Mouse (Mus musculus): ENCODE results near the gene Cdk17.

The Cdk17 gene

GRCm38 (mm10) chr10:93215051-93215763, 54.5 kb downstream of the Cdk17 start:
- ATAC-seq (ENCODE audit: insufficient number of reproducible peaks, low FRiP score, low TSS enrichment): peak; percentile 89

GRCm38 (mm10) chr10:93225751-93226150, 65.1 kb downstream of the Cdk17 start:
- no peak for ATAC-seq (ENCODE audit: insufficient number of reproducible peaks, low FRiP score, low TSS enrichment)

- no peak for ATAC-seq (ENCODE audit: insufficient number of reproducible peaks, low FRiP score, low TSS enrichment)
Measured at GRCm38 (mm10) chr10:93227921-93228320, 67.2 kb downstream of the Cdk17 start.

GRCm38 (mm10) chr10:93228401-93229007, 67.8 kb downstream of the Cdk17 start:
- ATAC-seq (ENCODE audit: insufficient number of reproducible peaks, low FRiP score, low TSS enrichment): no peak

GRCm38 (mm10) chr10:93231490-93231889, 70.8 kb downstream of the Cdk17 start:
- no peak for ATAC-seq (ENCODE audit: insufficient number of reproducible peaks, low FRiP score, low TSS enrichment)

GRCm38 (mm10) chr10:93231893-93232292, 71.2 kb downstream of the Cdk17 start:
- no peak for ATAC-seq (ENCODE audit: insufficient number of reproducible peaks, low FRiP score, low TSS enrichment)

- no peak for ATAC-seq (ENCODE audit: insufficient number of reproducible peaks, low FRiP score, low TSS enrichment)
Measured at GRCm38 (mm10) chr10:93233665-93234194, 73.1 kb downstream of the Cdk17 start.

- no peak for ATAC-seq (ENCODE audit: insufficient number of reproducible peaks, low FRiP score, low TSS enrichment)
Measured at GRCm38 (mm10) chr10:93234692-93235091, 74.0 kb downstream of the Cdk17 start.

- ATAC-seq (ENCODE audit: insufficient number of reproducible peaks, low FRiP score, low TSS enrichment): no peak
Measured at GRCm38 (mm10) chr10:93239201-93239806, 78.6 kb downstream of the Cdk17 start.

GRCm38 (mm10) chr10:93242208-93242607, 81.5 kb downstream of the Cdk17 start:
- no peak for ATAC-seq (ENCODE audit: insufficient number of reproducible peaks, low FRiP score, low TSS enrichment)

- ATAC-seq (ENCODE audit: insufficient number of reproducible peaks, low FRiP score, low TSS enrichment): no peak
Measured at GRCm38 (mm10) chr10:93242861-93243260, 82.2 kb downstream of the Cdk17 start.

GRCm38 (mm10) chr10:93244209-93244705, 83.6 kb downstream of the Cdk17 start:
- no peak for ATAC-seq (ENCODE audit: insufficient number of reproducible peaks, low FRiP score, low TSS enrichment)

GRCm38 (mm10) chr10:93246185-93246920, 85.7 kb downstream of the Cdk17 start:
- no peak for ATAC-seq (ENCODE audit: insufficient number of reproducible peaks, low FRiP score, low TSS enrichment)

- ATAC-seq (ENCODE audit: insufficient number of reproducible peaks, low FRiP score, low TSS enrichment): no peak
Measured at GRCm38 (mm10) chr10:93247422-93247821, 86.7 kb downstream of the Cdk17 start.

- ATAC-seq (ENCODE audit: insufficient number of reproducible peaks, low FRiP score, low TSS enrichment): no peak
Measured at GRCm38 (mm10) chr10:93247902-93248301, 87.2 kb downstream of the Cdk17 start.

GRCm38 (mm10) chr10:93248416-93248815, 87.7 kb downstream of the Cdk17 start:
- no peak for ATAC-seq (ENCODE audit: insufficient number of reproducible peaks, low FRiP score, low TSS enrichment)

- ATAC-seq (ENCODE audit: insufficient number of reproducible peaks, low FRiP score, low TSS enrichment): no peak
Measured at GRCm38 (mm10) chr10:93249901-93250300, 89.2 kb downstream of the Cdk17 start.

GRCm38 (mm10) chr10:93250436-93251317, 90.0 kb downstream of the Cdk17 start:
- no peak for ATAC-seq (ENCODE audit: insufficient number of reproducible peaks, low FRiP score, low TSS enrichment)

- no peak for ATAC-seq (ENCODE audit: insufficient number of reproducible peaks, low FRiP score, low TSS enrichment)
Measured at GRCm38 (mm10) chr10:93251426-93251825, 90.8 kb downstream of the Cdk17 start.

- no peak for ATAC-seq (ENCODE audit: insufficient number of reproducible peaks, low FRiP score, low TSS enrichment)
Measured at GRCm38 (mm10) chr10:93252661-93253060, 92.0 kb downstream of the Cdk17 start.

Data from cerebellum, adult (tissue).